16 mouse cellular contexts compared by ENCODE assay signal in genomic region chr4:123479991-123480390, GRCm38 (mm10).
"Had no signal": no experiment of that assay in that cellular context is flagged by ENCODE, and none has a peak within 500 bp of the region (broad histone marks: within the 10 kb centered on the region; RNA-seq: fewer than 3 reads in every experiment).

No protein-coding gene starts in this region.

- DNase-seq: kidney, postnatal 14 days; layer of hippocampus, adult 9-11 months; layer of hippocampus, postnatal 36 days; lung, embryonic 14.5 days; lung, postnatal 10 days; lung, postnatal 4 days; midbrain, embryonic 14.5 days; right cerebral cortex, adult 18-20 months; right cerebral cortex, postnatal 25 days; thymus, adult 18-20 months; thymus, postnatal 14 days had no signal

- H3K27me3 ChIP-seq: limb, embryonic 15.5 days; liver, embryonic 12.5 days; neural tube, embryonic 15.5 days had no signal

- H3K27ac ChIP-seq: limb, embryonic 15.5 days; liver, embryonic 12.5 days; midbrain, embryonic 10.5 days; neural tube, embryonic 15.5 days had no signal

- H3K9me3 ChIP-seq: limb, embryonic 15.5 days; liver, embryonic 12.5 days; midbrain, embryonic 10.5 days; neural tube, embryonic 15.5 days had no signal

- H3K9ac ChIP-seq: limb, embryonic 15.5 days; liver, embryonic 12.5 days; lung, embryonic 14.5 days; neural tube, embryonic 15.5 days had no signal

- ATAC-seq: liver, embryonic 12.5 days had no signal

- H3K4me1 ChIP-seq: limb, embryonic 15.5 days; liver, embryonic 12.5 days; midbrain, embryonic 10.5 days; neural tube, embryonic 15.5 days had no signal

- H3K4me2 ChIP-seq: limb, embryonic 15.5 days; liver, embryonic 12.5 days; lung, embryonic 14.5 days; neural tube, embryonic 15.5 days had no signal

- H3K4me3 ChIP-seq: limb, embryonic 15.5 days; liver, embryonic 12.5 days; midbrain, embryonic 10.5 days; myocyte; neural tube, embryonic 15.5 days had no signal
